Mouse (Mus musculus) hindbrain, embryonic 12.5 days (tissue): ENCODE results near the gene L3mbtl2. TPM values are rescaled to one million over a fixed set of nuclear protein-coding genes. Genes with fewer than 3 reads are reported as not detected.
A peak's percentile ranks its signal among the peaks of the same experiment; 100 is the strongest.
"Not testable (repeated sequence)": the region's sequence is repeated elsewhere in the genome, so short reads cannot be mapped to it uniquely, and the experiment has no call there.

ENCODE experiments used
- ATAC-seq: fragments of 200-750 bp; cut with Nextera tagmentation; 2 replicates; pipeline ENCODE4 v1.8.0; 2017; ENCODE audit warnings: moderate TSS enrichment; ENCODE audit not compliant: low FRiP score
- H3K27ac ChIP-seq: fragments of 300-500 bp; sonication (generic); 2 replicates; pipeline ENCODE4 v1.5.1; 2016; ENCODE audit warnings: mild to moderate bottlenecking
- H3K27me3 ChIP-seq: fragments of 300-500 bp; sonication (generic); 2 replicates; pipeline ENCODE4 v1.6.1; 2016; ENCODE audit warnings: mild to moderate bottlenecking
- H3K36me3 ChIP-seq: fragments of 300-500 bp; sonication (generic); 2 replicates; pipeline ENCODE4 v1.6.1; 2016; ENCODE audit warnings: mild to moderate bottlenecking
- H3K4me1 ChIP-seq: fragments of 300-500 bp; sonication (generic); 2 replicates; pipeline ENCODE4 v1.6.1; 2016
- H3K4me2 ChIP-seq: fragments of 300-500 bp; sonication (generic); replicated peaks from 2 replicates; pipeline ENCODE4 v1.6.1; 2016; ENCODE audit warnings: mild to moderate bottlenecking
- H3K4me3 ChIP-seq: fragments of 300-500 bp; sonication (generic); 2 replicates; pipeline ENCODE4 v1.5.1; 2016; ENCODE audit warnings: mild to moderate bottlenecking
- H3K9ac ChIP-seq: fragments of 300-500 bp; sonication (generic); 2 replicates; pipeline ENCODE4 v1.6.1; 2016; ENCODE audit warnings: mild to moderate bottlenecking, moderate library complexity
- H3K9me3 ChIP-seq: fragments of 300-500 bp; sonication (generic); replicated peaks from 2 replicates; pipeline ENCODE4 v1.6.1; 2016; ENCODE audit warnings: mild to moderate bottlenecking
- WGBS: fragments of 180-500 bp; shearing (Covaris S2); methylation state at CpG from one replicate; pipeline ENCODE4 v1.1.7; 2016; 5-methylcytosine and 5-hydroxymethylcytosine counted together
- polyA plus RNA-seq: library from polyadenylated mRNA; unstranded; fragments of >200 nt; fragmentation: Nextera tagmentation; extraction: Ambion mirVana; gene quantifications from 2 replicates; pipeline ENCODE4 v1.2.1, GENCODE M21; 2016

The L3mbtl2 gene
- polyA plus RNA-seq, 1 experiment from 2014 or later, result 29.6 TPM

- no peaks in the 10 kb centered on the region for H3K9me3 ChIP-seq
- H3K36me3 ChIP-seq, result no peaks in the 10 kb centered on the region; the same call in 1 of the 2 replicates
- peak; percentile 16; the same call in 1 of the 2 replicates for ATAC-seq
- peaks cover 49% of the 10 kb centered on the region for H3K27me3 ChIP-seq
- peak overlapping the region; percentile 97 for H3K4me2 ChIP-seq
- H3K27ac ChIP-seq, result no peak overlapping the region
- H3K4me3 ChIP-seq, result peak overlapping the region; percentile 56
- WGBS, result 27% methylated on average over 19 of the region's 19 CpGs
- peaks cover 15% of the 10 kb centered on the region for H3K4me1 ChIP-seq
- peak overlapping the region; percentile 68 for H3K9ac ChIP-seq
These were observed 31.2 kb downstream of the L3mbtl2 start for GRCm38 (mm10) chr15:81694891-81695290.

DNA sequence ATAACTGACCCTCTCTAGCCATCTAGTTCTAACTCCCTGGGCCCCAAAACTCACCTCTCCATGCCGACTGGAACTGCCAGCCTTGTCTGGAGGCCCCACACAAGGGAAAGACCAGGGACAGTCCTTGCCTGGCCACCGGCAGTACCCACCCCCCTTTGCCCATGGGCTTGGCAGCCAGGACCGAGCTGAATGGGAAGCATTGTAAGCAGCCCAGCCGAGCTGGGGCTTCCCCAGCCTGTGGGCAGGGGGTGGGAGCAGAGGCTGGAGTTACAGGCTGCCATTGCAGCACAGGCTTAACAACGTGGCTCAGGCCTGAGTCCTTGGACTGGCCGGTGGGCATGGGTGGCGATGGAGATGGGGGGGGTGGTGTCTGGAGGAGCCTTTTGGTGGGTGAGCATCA is 33.5 kb downstream of the L3mbtl2 start, which contains the start of gene Chadl:
Chadl (minus strand) TSS at position 113 of the 400 bp plus-strand sequence.
- no peak for ATAC-seq
- WGBS, result 58% methylated on average over 7 of the region's 7 CpGs
- peaks cover 15% of the 10 kb centered on the region for H3K4me1 ChIP-seq
- H3K9me3 ChIP-seq, result no peaks in the 10 kb centered on the region
- H3K36me3 ChIP-seq, result no peaks in the 10 kb centered on the region
- no peak within 1 kb of the TSS for H3K27ac ChIP-seq
- H3K4me3 ChIP-seq, result no peak within 1 kb of the TSS
- H3K27me3 ChIP-seq, result peaks cover 42% of the 10 kb centered on the region
- H3K9ac ChIP-seq, result 0 out of 2 replicates have a peak within 1 kb of the TSS, but pooled peaks have one; percentile 24
- peak within 1 kb of the TSS; percentile 6; the same call in 1 of the 2 replicates for H3K4me2 ChIP-seq

GRCm38 (mm10) chr15:81697847-81698246 is 34.2 kb downstream of the L3mbtl2 start:
- Histone ChIP-seq H3K9me3 (no peaks in the 10 kb centered on the region), H3K4me1 (peaks cover 15% of the 10 kb centered on the region), H3K27ac (no peak overlapping the region), H3K27me3 (peaks cover 35% of the 10 kb centered on the region), H3K4me2 (no peak overlapping the region), H3K4me3 (no peak overlapping the region), H3K36me3 (peaks cover under 1% of the 10 kb centered on the region; the same call in 1 of the 2 replicates), H3K9ac (no peak overlapping the region)
- 47% methylated on average over 3 of the region's 3 CpGs for WGBS
- no peak for ATAC-seq

DNA sequence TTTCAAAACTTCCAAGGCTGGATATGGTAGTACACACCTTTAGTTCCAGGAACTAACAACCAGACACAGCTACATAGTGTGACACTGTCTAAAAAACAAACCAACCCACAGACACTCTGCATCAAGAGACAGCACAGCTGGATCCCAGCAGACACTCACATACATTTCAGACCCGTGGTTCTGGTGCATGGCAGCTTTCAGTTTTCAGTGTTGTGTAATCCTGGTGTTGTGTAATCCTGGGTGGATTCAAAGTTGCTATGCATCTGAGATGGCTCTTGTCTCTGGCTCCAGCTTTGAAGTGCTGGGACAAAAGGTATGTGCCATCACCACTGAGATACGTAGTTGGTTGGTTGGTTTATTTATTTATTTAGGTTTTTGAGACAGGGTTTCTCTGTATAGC is 34.8 kb downstream of the L3mbtl2 start:
- H3K4me1 ChIP-seq, result peaks cover 12% of the 10 kb centered on the region
- H3K36me3 ChIP-seq, result peaks cover 7% of the 10 kb centered on the region
- no peak overlapping the region for H3K9ac ChIP-seq
- no peak overlapping the region for H3K4me2 ChIP-seq
- WGBS, result 76% methylated on average over 2 of the region's 2 CpGs
- H3K27me3 ChIP-seq, result peaks cover 28% of the 10 kb centered on the region
- ATAC-seq, result no peak
- H3K4me3 ChIP-seq, result no peak overlapping the region
- H3K9me3 ChIP-seq, result no peaks in the 10 kb centered on the region
- no peak overlapping the region for H3K27ac ChIP-seq

DNA sequence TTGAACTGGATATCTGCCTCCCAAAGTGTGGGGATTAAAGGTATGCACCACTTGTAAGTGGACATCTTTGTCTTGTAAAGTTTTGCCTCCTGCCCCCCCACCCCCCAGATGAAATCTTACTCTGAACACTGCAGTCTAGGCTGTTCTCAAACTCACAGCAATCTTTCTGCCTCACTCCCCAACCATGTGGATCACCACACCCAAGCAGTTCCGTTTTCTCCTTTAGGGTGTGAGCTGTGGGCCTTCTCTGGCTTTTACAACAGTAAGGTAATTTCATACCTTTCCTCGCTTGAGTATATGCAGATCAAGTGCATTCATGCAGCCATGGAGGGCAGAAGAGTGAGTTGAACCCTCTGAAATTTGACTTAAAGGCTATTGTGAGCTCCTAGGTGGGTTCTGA is 36.5 kb downstream of the L3mbtl2 start:
- Histone ChIP-seq H3K27me3 (peaks cover 12% of the 10 kb centered on the region), H3K9ac (no peak overlapping the region), H3K4me2 (no peak overlapping the region), H3K9me3 (no peaks in the 10 kb centered on the region), H3K4me3 (no peak overlapping the region), H3K36me3 (peaks cover 23% of the 10 kb centered on the region), H3K4me1 (no peaks in the 10 kb centered on the region), H3K27ac (no peak overlapping the region)
- WGBS, result 76% methylated on average over 2 of the region's 2 CpGs
- no peak for ATAC-seq

- ATAC-seq, result no peak
- Histone ChIP-seq H3K27me3 (peaks cover 7% of the 10 kb centered on the region), H3K4me3 (no peak overlapping the region), H3K4me2 (no peak overlapping the region), H3K36me3 (peaks cover 28% of the 10 kb centered on the region), H3K27ac (no peak overlapping the region), H3K9me3 (no peaks in the 10 kb centered on the region), H3K4me1 (no peaks in the 10 kb centered on the region), H3K9ac (no peak overlapping the region)
- 85% methylated on average over 8 of the region's 8 CpGs for WGBS
These were observed 36.9 kb downstream of the L3mbtl2 start for GRCm38 (mm10) chr15:81700601-81701000.

DNA sequence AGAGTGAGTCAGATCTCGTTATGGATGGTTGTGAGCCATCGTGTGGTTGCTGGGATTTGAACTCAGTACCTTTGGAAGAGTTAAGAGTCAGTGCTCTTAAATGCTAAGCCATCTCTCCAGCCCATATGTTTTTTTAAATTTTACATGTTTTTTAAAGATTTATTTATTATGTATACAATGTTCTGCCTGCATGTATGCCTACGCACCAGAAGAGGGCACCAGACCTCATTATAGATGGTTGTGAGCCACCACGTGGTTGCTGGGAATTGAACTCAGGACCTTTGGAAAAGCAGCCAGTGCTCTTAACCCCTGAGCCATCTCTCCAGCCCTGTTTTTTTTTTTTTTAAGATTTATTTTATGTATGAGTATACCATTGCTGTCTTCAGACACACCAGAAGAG is 37.7 kb downstream of the L3mbtl2 start:
- peaks cover 35% of the 10 kb centered on the region for H3K36me3 ChIP-seq
- not testable (repeated sequence) for H3K4me3 ChIP-seq, H3K9ac ChIP-seq, H3K27ac ChIP-seq, H3K4me1 ChIP-seq, ATAC-seq, H3K9me3 ChIP-seq, H3K27me3 ChIP-seq, H3K4me2 ChIP-seq
- 83% methylated on average over 4 of the region's 4 CpGs for WGBS

DNA sequence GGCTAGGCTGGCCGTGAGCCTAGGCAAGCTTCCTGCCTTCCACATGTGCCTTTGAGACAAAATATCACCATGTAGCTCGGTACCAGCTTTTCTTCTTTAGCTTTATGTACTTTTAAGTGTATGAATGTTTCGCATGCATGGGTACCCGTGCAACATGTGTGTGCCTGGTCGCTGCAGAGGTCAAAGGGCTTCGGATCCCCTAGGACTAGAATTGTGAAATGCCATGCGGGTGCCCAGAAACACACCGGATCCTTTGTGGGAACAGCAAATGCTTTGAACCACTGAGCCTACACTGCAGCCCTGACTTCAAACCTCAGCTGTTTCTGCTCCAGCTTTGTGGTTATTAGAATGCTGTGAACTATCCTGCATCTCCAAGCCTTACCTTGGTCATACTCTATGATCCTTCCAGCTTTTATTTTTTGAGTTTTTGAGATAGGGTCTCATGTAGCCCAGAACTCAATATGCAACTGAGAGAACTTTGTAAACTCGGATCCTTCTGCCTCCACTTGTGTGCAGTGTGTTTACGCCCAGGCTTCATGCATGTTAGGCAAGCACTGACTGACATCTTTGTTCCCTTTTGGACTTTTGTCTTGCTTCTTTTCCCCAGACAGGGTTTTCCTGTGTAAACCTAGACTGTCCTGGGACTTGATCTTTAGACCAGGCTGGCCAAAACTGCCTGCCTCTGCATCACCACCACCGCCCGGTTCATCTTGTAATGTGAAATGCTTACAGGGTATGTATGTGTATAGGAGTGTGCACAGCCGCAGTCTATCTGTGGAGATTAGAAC is 38.8 kb downstream of the L3mbtl2 start:
- no peaks in the 10 kb centered on the region for H3K27me3 ChIP-seq
- peaks cover 44% of the 10 kb centered on the region for H3K36me3 ChIP-seq
- H3K4me3 ChIP-seq, result no peak overlapping the region
- H3K4me2 ChIP-seq, result no peak overlapping the region
- WGBS, result 88% methylated on average over 13 of the region's 13 CpGs
- H3K9me3 ChIP-seq, result no peaks in the 10 kb centered on the region
- no peaks in the 10 kb centered on the region for H3K4me1 ChIP-seq
- H3K27ac ChIP-seq, result no peak overlapping the region
- ATAC-seq, result no peak
- H3K9ac ChIP-seq, result no peak overlapping the region

- no peak overlapping the region for H3K4me3 ChIP-seq
- WGBS, result 88% methylated on average over 3 of the region's 3 CpGs
- H3K4me2 ChIP-seq, result no peak overlapping the region
- H3K4me1 ChIP-seq, result no peaks in the 10 kb centered on the region
- no peak for ATAC-seq
- no peaks in the 10 kb centered on the region for H3K27me3 ChIP-seq
- H3K27ac ChIP-seq, result no peak overlapping the region
- no peaks in the 10 kb centered on the region for H3K9me3 ChIP-seq
- H3K36me3 ChIP-seq, result peaks cover 50% of the 10 kb centered on the region
- H3K9ac ChIP-seq, result no peak overlapping the region
These were observed 39.4 kb downstream of the L3mbtl2 start for GRCm38 (mm10) chr15:81703094-81703489.

DNA sequence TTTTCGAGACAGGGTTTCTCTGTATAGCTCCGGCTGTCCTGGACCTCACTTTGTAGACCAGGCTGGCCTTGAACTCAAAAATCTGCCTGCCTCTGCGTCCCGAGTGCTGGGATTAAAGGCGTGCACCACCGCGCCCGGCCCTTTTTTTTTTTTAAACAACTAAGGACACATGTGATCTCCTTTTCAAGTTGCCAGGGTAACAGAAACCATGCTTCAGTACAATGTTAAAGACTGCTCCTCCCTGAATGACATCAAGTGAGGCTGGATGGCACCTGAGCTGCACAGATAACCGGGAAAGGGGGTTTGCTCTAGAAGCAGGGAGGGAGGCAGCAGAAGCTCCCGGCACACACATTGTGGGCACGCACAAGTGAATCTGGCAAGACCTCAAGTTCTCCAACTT is 45.3 kb downstream of the L3mbtl2 start:
- 90% methylated on average over 11 of the region's 11 CpGs for WGBS
- Histone ChIP-seq H3K4me2 (no peak overlapping the region), H3K27me3 (no peaks in the 10 kb centered on the region), H3K36me3 (peaks cover 94% of the 10 kb centered on the region), H3K9ac (no peak overlapping the region), H3K4me1 (no peaks in the 10 kb centered on the region), H3K9me3 (no peaks in the 10 kb centered on the region), H3K27ac (no peak overlapping the region), H3K4me3 (no peak overlapping the region)
- ATAC-seq, result no peak

DNA sequence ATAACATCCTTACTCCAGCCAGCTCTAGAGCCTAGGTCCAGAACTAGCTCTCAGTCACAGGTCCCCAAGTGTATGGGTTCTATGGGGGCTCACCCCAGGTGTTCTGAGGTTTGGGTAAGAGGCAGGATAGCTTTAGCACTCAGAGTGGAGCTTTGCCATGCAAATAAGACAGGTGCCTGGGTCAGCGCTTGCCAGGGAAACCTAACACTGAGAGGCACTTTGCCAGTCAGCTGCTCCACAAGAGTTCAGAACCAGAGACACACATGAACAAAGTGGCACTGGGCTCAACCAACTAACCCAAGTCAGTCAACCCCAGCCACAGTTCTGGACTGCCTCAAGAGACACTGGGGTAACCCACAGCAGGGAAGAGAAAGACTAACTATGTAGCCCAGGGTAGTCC is 46.0 kb downstream of the L3mbtl2 start:
- ATAC-seq, result no peak
- H3K36me3 ChIP-seq, result peaks cover 89% of the 10 kb centered on the region
- 100% methylated on average over 1 of the region's 1 CpGs for WGBS

DNA sequence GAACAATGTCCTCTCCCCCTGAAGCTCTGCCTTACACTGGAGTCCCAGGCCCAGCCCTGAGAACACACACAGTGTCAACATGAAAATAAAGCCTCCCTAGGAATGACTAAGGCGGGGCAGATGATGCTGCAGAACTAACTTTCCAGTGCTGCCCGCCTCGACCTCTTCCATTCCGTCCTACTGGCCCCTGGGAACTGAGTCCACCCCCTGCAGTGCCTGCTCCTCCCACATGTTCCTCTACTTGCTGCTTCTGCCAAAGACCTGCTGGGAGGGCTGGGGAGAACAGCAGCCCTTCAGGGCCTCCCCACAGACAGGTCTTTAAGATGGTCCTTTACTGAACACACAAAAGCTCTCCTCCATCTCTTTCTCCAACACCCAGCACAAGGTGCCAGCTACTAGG is 47.1 kb downstream of the L3mbtl2 start:
- H3K27ac ChIP-seq, result no peak overlapping the region
- no peaks in the 10 kb centered on the region for H3K27me3 ChIP-seq
- H3K4me1 ChIP-seq, result no peaks in the 10 kb centered on the region
- H3K4me3 ChIP-seq, result no peak overlapping the region
- H3K9ac ChIP-seq, result no peak overlapping the region
- no peak for ATAC-seq
- peaks cover 88% of the 10 kb centered on the region for H3K36me3 ChIP-seq
- WGBS, result 77% methylated on average over 4 of the region's 4 CpGs
- H3K9me3 ChIP-seq, result no peaks in the 10 kb centered on the region
- H3K4me2 ChIP-seq, result no peak overlapping the region

More for the DNA sequence above, 46.0 kb downstream of the L3mbtl2 start:
- Histone ChIP-seq H3K27ac (no peak overlapping the region), H3K27me3 (no peaks in the 10 kb centered on the region), H3K4me1 (no peaks in the 10 kb centered on the region), H3K9me3 (no peaks in the 10 kb centered on the region), H3K9ac (no peak overlapping the region), H3K4me2 (no peak overlapping the region), H3K4me3 (no peak overlapping the region)

- 86% methylated on average over 6 of the region's 6 CpGs for WGBS
- no peaks in the 10 kb centered on the region for H3K27me3 ChIP-seq
- ATAC-seq, result no peak
- peaks cover 5% of the 10 kb centered on the region; the same call in 1 of the 2 replicates for H3K4me1 ChIP-seq
- no peak overlapping the region for H3K27ac ChIP-seq
- H3K4me2 ChIP-seq, result no peak overlapping the region
- H3K9ac ChIP-seq, result no peak overlapping the region
- H3K4me3 ChIP-seq, result no peak overlapping the region
- peaks cover 92% of the 10 kb centered on the region for H3K36me3 ChIP-seq
- H3K9me3 ChIP-seq, result no peaks in the 10 kb centered on the region
These were observed 50.1 kb downstream of the L3mbtl2 start for GRCm38 (mm10) chr15:81713742-81714141.
